Mouse (Mus musculus): ENCODE measurements around the gene Klhl24.
A peak's percentile ranks its signal among the peaks of the same experiment; 100 is the strongest.

DNA sequence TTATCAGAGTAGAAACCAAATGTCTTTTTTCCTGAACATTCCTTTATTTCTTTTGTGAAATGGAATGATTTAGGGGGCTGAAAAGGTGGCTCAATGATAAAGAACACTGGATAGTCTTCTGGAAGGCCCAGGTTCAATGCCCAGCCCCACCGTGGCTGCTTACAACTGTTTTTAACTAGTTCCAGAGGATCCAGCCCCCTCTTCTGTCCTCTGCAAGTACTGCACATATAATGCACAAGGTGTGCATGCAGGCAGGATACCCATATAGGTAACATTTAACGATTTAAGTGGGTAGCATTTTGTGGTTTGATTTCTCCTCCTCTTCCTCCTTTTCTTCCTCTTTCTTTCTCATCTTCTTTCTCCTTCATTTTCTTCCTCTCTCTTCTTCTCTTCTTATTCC is 62.8 kb downstream of the Klhl24 start:
- TF ChIP-seq CTCF (IDR thresholded peaks at IDR 0.05) = peak; percentile 30
- TF ChIP-seq EP300 (IDR thresholded peaks at IDR 0.05) = no peak
